Mouse (Mus musculus) kidney, postnatal 0 days (tissue): ENCODE results near the gene Mthfd2l. TPM values are rescaled to one million over a fixed set of nuclear protein-coding genes. Genes with fewer than 3 reads are reported as not detected.

Experiments
- ATAC-seq: fragments of 200-750 bp; cut with Nextera tagmentation; replicated peaks from 2 replicates; pipeline ENCODE4 v1.8.0; 2017; ENCODE audit warnings: low read depth, moderate number of reproducible peaks, moderate TSS enrichment, moderate library complexity; ENCODE audit not compliant: low FRiP score
- DNase-seq: peaks from one replicate; pipeline ENCODE4 v3.0.0-alpha.2; 2016; ENCODE audit warnings: low spot score
- H3K27ac ChIP-seq: fragments of 300-500 bp; sonication (generic); 2 replicates; pipeline ENCODE4 v1.5.1; 2014; ENCODE audit warnings: mild to moderate bottlenecking
- H3K27me3 ChIP-seq: fragments of 300-500 bp; sonication (generic); 2 replicates; pipeline ENCODE4 v1.6.1; 2014; ENCODE audit warnings: low read length, mixed read lengths; ENCODE audit not compliant: insufficient read depth
- H3K36me3 ChIP-seq: fragments of 300-500 bp; sonication (generic); 2 replicates; pipeline ENCODE4 v1.6.1; 2014; ENCODE audit warnings: low read length, mixed read lengths; ENCODE audit not compliant: insufficient read depth
- H3K4me1 ChIP-seq: fragments of 300-500 bp; sonication (generic); replicated peaks from 2 replicates; pipeline ENCODE4 v1.6.1; 2014; ENCODE audit warnings: antibody characterized with exemption, low read length, mixed read lengths; ENCODE audit not compliant: insufficient read depth
- H3K4me2 ChIP-seq: fragments of 300-500 bp; sonication (generic); 2 replicates; pipeline ENCODE4 v1.6.1; 2014; ENCODE audit warnings: mild to moderate bottlenecking, low read length, moderate library complexity, mixed read lengths
- H3K4me3 ChIP-seq: fragments of 300-500 bp; sonication (generic); replicated peaks from 2 replicates; pipeline ENCODE4 v1.5.1; 2014; ENCODE audit warnings: low read depth, low read length
- H3K9ac ChIP-seq: fragments of 300-500 bp; sonication (generic); 2 replicates; pipeline ENCODE4 v1.6.1; 2014; ENCODE audit warnings: low read depth, low read length
- H3K9me3 ChIP-seq: fragments of 300-500 bp; sonication (generic); replicated peaks from 2 replicates; pipeline ENCODE4 v1.6.1; 2016; ENCODE audit warnings: low read length, inconsistent platforms, mixed read lengths
- CTCF ChIP-seq: IDR thresholded peaks from 2 replicates; pipeline ENCODE4 v1.5.1; 2016; ENCODE audit warnings: antibody characterized with exemption, low read depth, mild to moderate bottlenecking, moderate library complexity
- WGBS: fragments of 180-500 bp; shearing (Covaris S2); extraction: QIAGEN DNeasy Blood & Tissue Kit; methylation state at CpG from one replicate; pipeline ENCODE4 v1.1.7; 2014; 5-methylcytosine and 5-hydroxymethylcytosine counted together
- polyA plus RNA-seq: library from polyadenylated mRNA; unstranded; fragments of >200 nt; fragmentation: Nextera tagmentation; extraction: Ambion mirVana; gene quantifications from 2 replicates; pipeline ENCODE4 v1.2.1, GENCODE M21; 2015

Mthfd2l gene
- polyA plus RNA-seq, 1 experiment from 2014 or later = 90.5 TPM

GRCm38 (mm10) chr5:91035341-91035740 is 104.4 kb downstream of the Mthfd2l start:
- no peaks in the 10 kb centered on the region for H3K4me1 ChIP-seq
- ATAC-seq (no peak), DNase-seq (no peak)
- H3K9me3 ChIP-seq = no peaks in the 10 kb centered on the region
- WGBS = 69% methylated on average over 2 of the region's 2 CpGs
- no peak overlapping the region for H3K4me2 ChIP-seq
- no peak overlapping the region for H3K27ac ChIP-seq
- H3K36me3 ChIP-seq = no peaks in the 10 kb centered on the region
- H3K4me3 ChIP-seq = no peak overlapping the region
- H3K27me3 ChIP-seq = no peaks in the 10 kb centered on the region
- no peak overlapping the region for H3K9ac ChIP-seq
- no peak for TF ChIP-seq CTCF

GRCm38 (mm10) chr5:91036628-91037027 is 105.7 kb downstream of the Mthfd2l start:
- ATAC-seq = no peak
- no peak for TF ChIP-seq CTCF
- no peak for DNase-seq
- Histone ChIP-seq H3K4me3 (no peak overlapping the region), H3K9me3 (no peaks in the 10 kb centered on the region), H3K27ac (no peak overlapping the region), H3K9ac (no peak overlapping the region), H3K27me3 (no peaks in the 10 kb centered on the region), H3K36me3 (no peaks in the 10 kb centered on the region), H3K4me2 (no peak overlapping the region), H3K4me1 (no peaks in the 10 kb centered on the region)
- 82% methylated on average over 4 of the region's 4 CpGs for WGBS

- Histone ChIP-seq H3K4me3 (no peak overlapping the region), H3K9ac (no peak overlapping the region), H3K9me3 (no peaks in the 10 kb centered on the region), H3K4me1 (no peaks in the 10 kb centered on the region), H3K27ac (no peak overlapping the region), H3K4me2 (no peak overlapping the region), H3K36me3 (no peaks in the 10 kb centered on the region), H3K27me3 (no peaks in the 10 kb centered on the region)
- ATAC-seq = no peak
- WGBS = 81% methylated on average over 2 of the region's 2 CpGs
- no peak for DNase-seq
- TF ChIP-seq CTCF = no peak
Measured at GRCm38 (mm10) chr5:91037756-91038155, 106.8 kb downstream of the Mthfd2l start.

DNA sequence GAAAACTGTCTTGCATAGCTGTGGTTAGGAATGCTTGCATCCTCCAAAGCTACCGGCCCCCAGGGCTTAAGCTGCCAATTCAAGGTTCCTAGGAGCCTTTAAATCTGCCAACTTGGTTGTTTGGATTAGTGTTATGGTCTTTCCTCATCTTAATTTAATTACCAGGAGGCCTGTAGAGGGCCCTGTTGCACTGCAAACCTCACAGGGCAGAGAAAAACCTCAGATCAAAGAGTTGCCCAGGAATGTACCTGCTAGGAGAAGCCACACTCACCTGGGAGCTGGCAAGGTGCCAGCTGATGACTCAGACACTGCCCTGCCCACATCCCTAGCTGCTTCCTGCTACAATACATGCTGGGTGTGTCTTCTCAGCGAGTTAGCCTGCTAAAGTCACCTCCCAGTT is 107.6 kb downstream of the Mthfd2l start:
- Histone ChIP-seq H3K4me3 (no peak overlapping the region), H3K9ac (no peak overlapping the region), H3K9me3 (no peaks in the 10 kb centered on the region), H3K4me2 (no peak overlapping the region), H3K27me3 (no peaks in the 10 kb centered on the region), H3K36me3 (no peaks in the 10 kb centered on the region), H3K4me1 (no peaks in the 10 kb centered on the region), H3K27ac (no peak overlapping the region)
- DNase-seq = peak; percentile 60
- peak; percentile 86 for ATAC-seq
- peak; percentile 55 for TF ChIP-seq CTCF
- WGBS = 4% methylated on average over 2 of the region's 2 CpGs

- no peak overlapping the region for H3K4me2 ChIP-seq
- WGBS = 64% methylated on average over 2 of the region's 2 CpGs
- H3K9ac ChIP-seq = no peak overlapping the region
- no peaks in the 10 kb centered on the region for H3K36me3 ChIP-seq
- no peak overlapping the region for H3K4me3 ChIP-seq
- no peaks in the 10 kb centered on the region for H3K27me3 ChIP-seq
- no peaks in the 10 kb centered on the region for H3K9me3 ChIP-seq
- DNase-seq = no peak
- H3K27ac ChIP-seq = no peak overlapping the region
- TF ChIP-seq CTCF = no peak
- H3K4me1 ChIP-seq = no peaks in the 10 kb centered on the region
- no peak for ATAC-seq
Measured at GRCm38 (mm10) chr5:91038963-91039362, 108.0 kb downstream of the Mthfd2l start.

DNA sequence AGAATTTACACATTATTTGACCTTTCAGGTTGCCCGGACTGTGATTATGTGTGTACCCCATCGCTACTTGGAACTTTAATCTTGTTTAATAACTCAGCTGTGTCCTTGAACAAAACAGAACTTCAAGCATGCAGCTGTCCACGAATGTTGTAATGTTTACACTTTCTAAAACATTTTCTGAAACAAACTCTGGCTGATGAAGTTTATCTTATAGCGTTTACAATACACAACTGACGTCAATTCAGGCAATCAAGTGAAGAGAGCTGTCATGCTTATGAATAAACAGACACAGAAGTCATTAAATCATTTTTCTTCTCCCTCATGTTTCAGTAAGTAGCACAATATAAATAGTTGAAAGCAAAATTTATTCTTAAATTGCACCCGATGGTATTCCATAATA is 117.1 kb downstream of the Mthfd2l start:
- H3K36me3 ChIP-seq = no peaks in the 10 kb centered on the region
- no peak overlapping the region for H3K9ac ChIP-seq
- no peak overlapping the region for H3K4me3 ChIP-seq
- no peak for TF ChIP-seq CTCF
- no peak overlapping the region for H3K4me2 ChIP-seq
- H3K9me3 ChIP-seq = no peaks in the 10 kb centered on the region
- DNase-seq (peak; percentile 2), ATAC-seq (no peak)
- H3K27ac ChIP-seq = no peak overlapping the region
- H3K27me3 ChIP-seq = no peaks in the 10 kb centered on the region
- 63% methylated on average over 6 of the region's 6 CpGs for WGBS
- no peaks in the 10 kb centered on the region for H3K4me1 ChIP-seq

DNA sequence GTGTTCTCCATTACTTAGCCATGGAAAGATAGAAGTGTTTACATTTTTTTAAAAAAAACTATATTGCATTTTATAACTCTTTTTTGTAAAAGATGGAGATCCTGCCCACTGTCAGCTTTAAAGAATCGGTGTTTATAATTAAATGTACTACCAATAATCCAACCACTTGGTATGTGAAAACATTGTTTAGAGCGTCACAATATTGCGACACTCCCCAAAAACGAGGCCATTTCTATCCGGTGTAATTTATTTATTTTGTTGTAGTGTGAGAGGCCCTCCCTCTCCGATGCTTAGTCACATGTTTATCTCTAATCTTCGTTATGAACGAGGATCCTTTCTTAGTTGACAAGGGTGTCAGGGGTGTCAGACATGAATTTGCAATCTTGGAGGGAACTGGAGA is 117.5 kb downstream of the Mthfd2l start:
- no peak for TF ChIP-seq CTCF
- no peak for ATAC-seq
- Histone ChIP-seq H3K27me3 (no peaks in the 10 kb centered on the region), H3K9me3 (no peaks in the 10 kb centered on the region), H3K9ac (no peak overlapping the region), H3K4me1 (no peaks in the 10 kb centered on the region), H3K4me2 (no peak overlapping the region), H3K27ac (no peak overlapping the region), H3K4me3 (no peak overlapping the region), H3K36me3 (no peaks in the 10 kb centered on the region)
- 82% methylated on average over 8 of the region's 8 CpGs for WGBS
- DNase-seq = no peak

Other genes starting within 250 kb of the Mthfd2l start
- gene Cxcl5, start 171.8 kb upstream of the Mthfd2l start, polyA plus RNA-seq = 0.07 TPM in 1 of 2 replicates, not detected in the other
- gene Ppbp, start 162.6 kb upstream of the Mthfd2l start, polyA plus RNA-seq = 1.3 and 1.4 TPM in 2 replicates
- gene Pf4, start 158.7 kb upstream of the Mthfd2l start, polyA plus RNA-seq = 69.2 and 71.7 TPM in 2 replicates
- gene Cxcl3, start 145.0 kb upstream of the Mthfd2l start, polyA plus RNA-seq = 0.12 TPM in 1 of 2 replicates, not detected in the other
- gene Cxcl15, start 136.6 kb upstream of the Mthfd2l start, polyA plus RNA-seq = 0.07 TPM in 1 of 2 replicates, not detected in the other
- gene Cxcl1, start 39.9 kb upstream of the Mthfd2l start, polyA plus RNA-seq = 1.0 and 1.3 TPM in 2 replicates
- gene Cxcl2, start 27.2 kb upstream of the Mthfd2l start, polyA plus RNA-seq = 0.17 TPM in 1 of 2 replicates, not detected in the other
- 0.10 and 0.11 TPM in 2 replicates for gene Epgn, start 96.3 kb downstream of the Mthfd2l start, polyA plus RNA-seq
- 0.03 TPM in 1 of 2 replicates, not detected in the other for gene Ereg, start 143.5 kb downstream of the Mthfd2l start, polyA plus RNA-seq
- 0.14 and 0.34 TPM in 2 replicates for gene Areg, start 208.5 kb downstream of the Mthfd2l start, polyA plus RNA-seq